Mouse (Mus musculus) megakaryocyte-erythroid progenitor cell, adult 5 weeks (primary cell): ENCODE data around the gene Cep63. TPM values are rescaled to one million over a fixed set of nuclear protein-coding genes. Genes with fewer than 3 reads are reported as not detected.

Experiments used
- polyA plus RNA-seq: library from polyadenylated mRNA; stranded (reverse); fragments of >175 nt; gene quantifications from 2 replicates; pipeline ENCODE4 v1.2.3, GENCODE M21; 2012

Cep63 gene
- 24.8 and 26.4 TPM in 2 replicates for polyA plus RNA-seq

GRCm38 (mm10) chr9:102625983-102626838 is at the start of gene Cep63, which contains the start of gene Anapc13:
Cep63 (minus strand) TSS chr9:102626534.
Anapc13 (plus strand) TSS chr9:102626296.

Other genes with a start within 250 kb of the Cep63 start
- 0.04 TPM in 1 of 2 replicates, not detected in the other for gene Ky, start 120.8 kb downstream of the Cep63 start, polyA plus RNA-seq
- gene Anapc13, start 238 bp downstream of the Cep63 start, polyA plus RNA-seq: 47.0 and 70.7 TPM in 2 replicates
- gene Amotl2, start 90.1 kb upstream of the Cep63 start, polyA plus RNA-seq: 3.8 and 5.3 TPM in 2 replicates
- 0.54 and 1.1 TPM in 2 replicates for gene Ryk, start 208.4 kb upstream of the Cep63 start, polyA plus RNA-seq